Mouse (Mus musculus): ENCODE measurements around the gene Ace. TPM values are rescaled to one million over a fixed set of nuclear protein-coding genes. Genes with fewer than 3 reads are reported as not detected.

Ace gene
- 0.15 and 0.59 TPM in 2 replicates for total RNA-seq (2015)
- total RNA-seq (2017), result 0.04 and 0.10 TPM in 2 replicates

- 0 out of 2 replicates have a peak, but pooled peaks have one; percentile 34 for ATAC-seq (replicated peaks; ENCODE audit: poor library complexity)
Measured at GRCm38 (mm10) chr11:105967741-105968574, at the start of gene Ace. Gene Ace (plus strand): TSS chr11:105967945.

- ATAC-seq (replicated peaks; ENCODE audit: poor library complexity), result no peak
Measured at GRCm38 (mm10) chr11:105920098-105920785, 47.5 kb upstream of the Ace start.

GRCm38 (mm10) chr11:105920836-105921235, 46.9 kb upstream of the Ace start:
- no peak for ATAC-seq (replicated peaks; ENCODE audit: poor library complexity)

GRCm38 (mm10) chr11:105921275-105921674, 46.5 kb upstream of the Ace start:
- peak; percentile 64 for ATAC-seq (replicated peaks; ENCODE audit: poor library complexity)

GRCm38 (mm10) chr11:105922769-105923663, 44.7 kb upstream of the Ace start:
- ATAC-seq (replicated peaks; ENCODE audit: poor library complexity), result 0 out of 2 replicates have a peak, but pooled peaks have one; percentile 10

- ATAC-seq (replicated peaks; ENCODE audit: poor library complexity), result peak; percentile 94
Measured at GRCm38 (mm10) chr11:105927065-105928030, 40.4 kb upstream of the Ace start.

- no peak for ATAC-seq (replicated peaks; ENCODE audit: poor library complexity)
Measured at GRCm38 (mm10) chr11:105928171-105928570, 39.6 kb upstream of the Ace start.

GRCm38 (mm10) chr11:105931380-105931779, 36.4 kb upstream of the Ace start:
- no peak for ATAC-seq (replicated peaks; ENCODE audit: poor library complexity)

- ATAC-seq (replicated peaks; ENCODE audit: poor library complexity), result no peak
Measured at GRCm38 (mm10) chr11:105933746-105934145, 34.0 kb upstream of the Ace start.

GRCm38 (mm10) chr11:105934303-105934711, 33.4 kb upstream of the Ace start:
- ATAC-seq (replicated peaks; ENCODE audit: poor library complexity), result no peak

- ATAC-seq (replicated peaks; ENCODE audit: poor library complexity), result no peak
Measured at GRCm38 (mm10) chr11:105934816-105935215, 32.9 kb upstream of the Ace start.

- no peak for ATAC-seq (replicated peaks; ENCODE audit: poor library complexity)
Measured at GRCm38 (mm10) chr11:105935496-105935895, 32.2 kb upstream of the Ace start.

GRCm38 (mm10) chr11:105936200-105936599, 31.5 kb upstream of the Ace start:
- no peak for ATAC-seq (replicated peaks; ENCODE audit: poor library complexity)

- no peak for ATAC-seq (replicated peaks; ENCODE audit: poor library complexity)
Measured at GRCm38 (mm10) chr11:105936974-105937373, 30.8 kb upstream of the Ace start.

- ATAC-seq (replicated peaks; ENCODE audit: poor library complexity), result no peak
Measured at GRCm38 (mm10) chr11:105938771-105939170, 29.0 kb upstream of the Ace start.

- no peak for ATAC-seq (replicated peaks; ENCODE audit: poor library complexity)
Measured at GRCm38 (mm10) chr11:105941973-105942372, 25.8 kb upstream of the Ace start.

GRCm38 (mm10) chr11:105943133-105944102, 24.3 kb upstream of the Ace start:
- peak; percentile 7 for ATAC-seq (replicated peaks; ENCODE audit: poor library complexity)

- peak; percentile 47 for ATAC-seq (replicated peaks; ENCODE audit: poor library complexity)
Measured at GRCm38 (mm10) chr11:105944126-105944621, 23.6 kb upstream of the Ace start.

All from megakaryocyte progenitor cell, adult 5-6 weeks (primary cell).